Mouse (Mus musculus): ENCODE measurements around the gene Kcnk5. TPM values are rescaled to one million over a fixed set of nuclear protein-coding genes. Genes with fewer than 3 reads are reported as not detected.

Gene Kcnk5
- total RNA-seq, 2 experiments from 2014 or later, result 0.57 to 0.59 TPM

DNA sequence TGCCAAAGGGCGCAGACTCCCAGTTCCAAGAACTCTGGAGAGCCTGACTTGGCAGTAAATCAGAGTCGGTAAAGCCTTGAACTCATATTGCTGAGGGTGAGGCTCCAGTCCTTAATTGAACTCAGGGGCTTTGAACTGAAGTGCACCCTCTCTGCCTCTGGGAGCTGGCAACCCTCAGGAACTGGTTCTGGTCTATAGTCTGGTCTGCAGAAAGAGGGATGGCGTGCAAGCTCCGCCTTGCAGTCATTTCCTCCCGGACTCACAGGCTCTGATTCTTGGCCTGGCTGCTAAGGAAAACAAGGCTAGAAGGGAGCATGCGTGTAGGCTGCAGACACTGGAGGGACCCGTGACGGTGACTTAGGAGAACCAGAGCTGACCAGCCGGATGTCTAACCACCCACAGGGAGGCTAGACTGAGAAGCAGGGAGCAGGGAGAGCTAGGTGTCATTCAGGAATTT lies 65.4 kb downstream of the Kcnk5 start:
- peak; percentile 4 for DNase-seq (ENCODE audit: low spot score)

DNA sequence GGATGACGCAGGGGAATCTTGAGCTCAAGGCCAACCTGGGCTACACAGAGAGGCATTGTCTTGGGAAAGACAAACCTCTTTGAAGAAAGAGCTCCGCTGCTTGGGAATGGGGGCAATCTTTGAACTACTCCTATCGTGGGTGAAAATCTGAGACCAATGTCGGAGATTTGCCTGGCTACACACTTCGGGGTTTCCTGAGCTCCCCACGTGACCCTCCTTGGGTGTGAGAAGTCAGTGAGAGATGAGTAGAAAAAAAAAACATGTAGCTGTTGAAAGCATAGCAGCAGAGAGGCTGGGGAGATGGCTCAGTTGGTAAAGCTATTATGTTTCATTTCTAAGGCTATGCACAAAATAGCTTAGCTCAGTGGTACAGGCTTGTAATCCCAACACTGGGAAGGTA lies 66.7 kb downstream of the Kcnk5 start:
- DNase-seq (ENCODE audit: low spot score), result no peak

- DNase-seq (ENCODE audit: low spot score), result peak; percentile 77
Measured at GRCm38 (mm10) chr14:20113964-20114363, 67.6 kb downstream of the Kcnk5 start.

- no peak for DNase-seq (ENCODE audit: low spot score)
Measured at GRCm38 (mm10) chr14:20113189-20113961, 68.2 kb downstream of the Kcnk5 start.

GRCm38 (mm10) chr14:20112218-20112617 lies 69.4 kb downstream of the Kcnk5 start:
- DNase-seq (ENCODE audit: low spot score), result no peak

DNA sequence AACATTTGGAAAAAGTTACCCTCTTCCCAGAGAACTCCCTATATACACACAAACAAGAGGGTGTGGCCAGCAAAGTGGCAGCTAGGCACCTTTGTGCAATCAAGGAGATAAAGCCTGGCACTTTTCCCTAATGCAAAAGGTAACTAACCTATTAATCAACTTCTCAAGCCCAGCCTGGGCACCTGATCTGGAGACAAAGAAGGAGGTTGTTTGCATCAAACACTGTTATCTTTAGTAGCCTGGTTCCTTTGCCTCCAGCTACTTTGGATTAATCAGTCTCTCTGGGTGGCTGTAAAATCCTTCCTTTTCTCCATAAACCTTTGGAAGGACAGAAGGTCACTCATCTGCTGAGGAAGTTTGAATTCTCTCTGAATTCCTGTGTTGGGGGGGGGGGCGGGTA lies 70.7 kb downstream of the Kcnk5 start:
- no peak for DNase-seq (ENCODE audit: low spot score)

- DNase-seq (ENCODE audit: low spot score), result no peak
Measured at GRCm38 (mm10) chr14:20106271-20106670, 75.3 kb downstream of the Kcnk5 start.

- DNase-seq (ENCODE audit: low spot score), result no peak
Measured at GRCm38 (mm10) chr14:20103207-20103606, 78.4 kb downstream of the Kcnk5 start.

GRCm38 (mm10) chr14:20098061-20098460 lies 83.5 kb downstream of the Kcnk5 start:
- no peak for DNase-seq (ENCODE audit: low spot score)

DNA sequence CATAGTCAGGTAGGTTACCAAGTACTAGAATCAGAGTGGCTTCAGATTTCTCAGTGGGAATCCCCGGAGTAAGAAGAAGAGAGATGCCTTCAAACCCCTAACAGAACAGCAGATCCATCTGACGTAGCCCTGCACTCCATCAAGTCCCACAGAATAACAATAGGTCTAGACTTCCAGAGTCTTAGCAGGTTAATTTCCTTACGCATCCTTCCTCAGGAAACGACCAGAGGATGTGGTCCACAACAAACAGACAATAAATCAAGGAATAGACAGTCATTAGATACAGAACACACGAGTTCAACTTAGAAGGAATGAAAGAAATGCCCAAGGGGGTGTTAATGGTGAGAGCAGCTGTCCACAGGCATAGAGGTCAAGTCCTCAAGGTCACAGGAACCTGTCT lies 86.7 kb downstream of the Kcnk5 start:
- no peak for DNase-seq (ENCODE audit: low spot score)

DNA sequence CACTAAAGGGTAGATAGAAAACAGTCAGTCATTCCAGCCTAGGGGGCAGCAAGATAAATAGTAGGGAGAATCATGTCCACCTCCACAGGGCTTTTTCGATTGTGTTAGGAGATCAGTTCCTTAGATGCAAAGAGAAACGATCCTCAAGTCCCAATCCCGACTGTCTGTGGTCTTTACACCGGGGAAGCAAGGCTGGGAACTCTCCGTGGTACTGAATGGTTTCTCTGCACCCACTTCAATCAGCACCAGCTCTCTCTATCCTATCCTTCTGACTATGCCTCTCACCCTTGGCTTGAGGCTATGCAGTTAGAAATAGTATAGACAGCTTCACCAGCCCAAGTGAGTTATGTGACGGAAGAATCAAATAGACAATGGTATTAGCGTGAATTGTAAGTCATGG lies 88.1 kb downstream of the Kcnk5 start:
- DNase-seq (ENCODE audit: low spot score), result no peak

Other genes with a start within 250 kb of the Kcnk5 start
- gene Gng2, start 204.2 kb downstream of the Kcnk5 start, total RNA-seq (2021), result 1 to 10 TPM; 2.4 to 6.6 TPM
- gene Saysd1, start 43.3 kb downstream of the Kcnk5 start, total RNA-seq (2021), result 1 to 10 TPM; 2.8 to 2.9 TPM
- gene Kcnk16, start 87.4 kb upstream of the Kcnk5 start, total RNA-seq (2021), result not detected
- gene Nudt13, start 112.9 kb upstream of the Kcnk5 start, total RNA-seq (2021), result 10 to 100 TPM; 29.7 to 32.8 TPM
- gene Ecd, start 166.3 kb upstream of the Kcnk5 start, total RNA-seq (2021), result 10 to 100 TPM; 33.1 to 36.1 TPM
- 10 to 100 TPM; 19.8 to 21.3 TPM for gene Fam149b, start 166.4 kb upstream of the Kcnk5 start, total RNA-seq (2021)
- gene Dnajc9, start 207.1 kb upstream of the Kcnk5 start, total RNA-seq (2021), result 10 to 100 TPM; 10.6 to 12.2 TPM
- gene Mrps16, start 211.8 kb upstream of the Kcnk5 start, total RNA-seq (2021), result 10 to 100 TPM; 50.8 to 54.9 TPM

Data from gastrocnemius, adult 18-20 months (tissue).